Mouse (Mus musculus): ENCODE measurements around the gene Pla2g12b. TPM values are rescaled to one million over a fixed set of nuclear protein-coding genes. Genes with fewer than 3 reads are reported as not detected.
A peak's percentile ranks its signal among the peaks of the same experiment; 100 is the strongest.
"Not testable (repeated sequence)": the region's sequence is repeated elsewhere in the genome, so short reads cannot be mapped to it uniquely, and the experiment has no call there.

Gene Pla2g12b
- polyA plus RNA-seq, 1 experiment from 2014 or later: 62.2 TPM

- not testable (repeated sequence) for H3K27ac ChIP-seq (ENCODE audit: low read length); H3K4me2 ChIP-seq (ENCODE audit: low read depth, low read length); H3K27me3 ChIP-seq (replicated peaks; ENCODE audit: control insufficient read depth, insufficient read depth, low read length); H3K4me3 ChIP-seq (ENCODE audit: low read length); H3K36me3 ChIP-seq (ENCODE audit: control insufficient read depth, insufficient read depth, low read length); H3K4me1 ChIP-seq (ENCODE audit: control insufficient read depth, insufficient read depth, low read length); H3K9ac ChIP-seq (ENCODE audit: low read depth, low read length); H3K9me3 ChIP-seq (ENCODE audit: control insufficient read depth, low read length); ATAC-seq
- 92% methylated on average over 8 of the region's 25 CpGs for WGBS
Measured at GRCm38 (mm10) chr10:59395461-59395860, 8.0 kb upstream of the Pla2g12b start, which contains the start of gene Gm10273. Gene Gm10273, plus strand, starts transcription at chr10:59395632.

DNA sequence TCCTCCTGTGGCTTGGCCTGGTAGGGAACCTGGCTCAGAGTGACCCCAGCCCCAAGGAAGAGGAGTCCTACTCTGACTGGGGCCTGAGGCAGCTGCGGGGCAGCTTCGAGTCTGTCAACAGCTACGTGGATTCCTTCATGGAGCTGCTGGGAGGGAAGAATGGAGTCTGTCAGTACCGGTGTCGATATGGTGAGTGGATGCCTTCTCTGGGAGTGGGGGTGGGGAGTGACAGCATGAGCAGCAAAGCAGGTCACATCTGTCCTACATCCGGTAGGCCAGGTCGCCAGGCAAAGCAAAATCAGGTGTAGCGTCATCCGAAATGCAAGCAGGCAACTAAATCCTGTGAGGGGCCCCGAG is 311 bp downstream of the Pla2g12b start:
- no peaks in the 10 kb centered on the region for H3K4me1 ChIP-seq (ENCODE audit: control insufficient read depth, insufficient read depth, low read length)
- ATAC-seq: peak; percentile 66
- H3K9ac ChIP-seq (ENCODE audit: low read depth, low read length): peak overlapping the region; percentile 70
- no peaks in the 10 kb centered on the region for H3K27me3 ChIP-seq (replicated peaks; ENCODE audit: control insufficient read depth, insufficient read depth, low read length)
- WGBS: 57% methylated on average over 10 of the region's 10 CpGs
- H3K27ac ChIP-seq (ENCODE audit: low read length): peak overlapping the region; percentile 85
- no peaks in the 10 kb centered on the region for H3K9me3 ChIP-seq (ENCODE audit: control insufficient read depth, low read length)
- H3K4me2 ChIP-seq (ENCODE audit: low read depth, low read length): peak overlapping the region; percentile 45
- H3K4me3 ChIP-seq (ENCODE audit: low read length): peak overlapping the region; percentile 48
- H3K36me3 ChIP-seq (ENCODE audit: control insufficient read depth, insufficient read depth, low read length): no peaks in the 10 kb centered on the region

DNA sequence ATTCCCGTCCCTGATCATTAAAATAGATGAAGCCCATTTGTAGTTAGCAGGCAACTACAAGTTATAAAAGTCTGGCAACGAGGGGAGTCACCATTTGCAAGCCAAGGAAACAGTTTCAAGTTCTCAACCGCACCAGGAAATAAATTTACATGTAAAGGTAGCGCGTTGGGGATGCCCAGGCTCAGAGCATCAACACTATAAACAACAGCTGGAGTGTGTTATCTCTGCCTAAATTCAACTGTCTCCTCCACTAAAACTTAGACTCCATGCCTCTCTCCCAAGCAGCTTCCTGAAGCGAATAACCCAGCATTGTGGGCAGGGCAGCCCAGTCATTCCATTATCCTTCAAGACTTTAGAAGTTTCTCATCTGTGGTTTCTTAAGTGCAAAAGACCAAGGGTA is 5.0 kb downstream of the Pla2g12b start:
- Histone ChIP-seq H3K9ac (ENCODE audit: low read depth, low read length) (no peak overlapping the region), H3K4me2 (ENCODE audit: low read depth, low read length) (no peak overlapping the region), H3K27me3 (replicated peaks; ENCODE audit: control insufficient read depth, insufficient read depth, low read length) (no peaks in the 10 kb centered on the region), H3K4me1 (ENCODE audit: control insufficient read depth, insufficient read depth, low read length) (no peaks in the 10 kb centered on the region), H3K9me3 (ENCODE audit: control insufficient read depth, low read length) (no peaks in the 10 kb centered on the region), H3K4me3 (ENCODE audit: low read length) (no peak overlapping the region), H3K36me3 (ENCODE audit: control insufficient read depth, insufficient read depth, low read length) (no peaks in the 10 kb centered on the region), H3K27ac (ENCODE audit: low read length) (no peak overlapping the region)
- ATAC-seq: no peak
- whole genome bisulfite sequencing: 38% methylated on average over 6 of the region's 6 CpGs

- WGBS: 58% methylated on average over 12 of the region's 12 CpGs
Measured at GRCm38 (mm10) chr10:59410264-59410663, 6.8 kb downstream of the Pla2g12b start.

GRCm38 (mm10) chr10:59413711-59414110 is 10.3 kb downstream of the Pla2g12b start:
- Histone ChIP-seq H3K4me2 (ENCODE audit: low read depth, low read length) (no peak overlapping the region), H3K36me3 (ENCODE audit: control insufficient read depth, insufficient read depth, low read length) (no peaks in the 10 kb centered on the region), H3K27ac (ENCODE audit: low read length) (no peak overlapping the region), H3K4me1 (ENCODE audit: control insufficient read depth, insufficient read depth, low read length) (no peaks in the 10 kb centered on the region), H3K4me3 (ENCODE audit: low read length) (no peak overlapping the region), H3K9ac (ENCODE audit: low read depth, low read length) (no peak overlapping the region), H3K27me3 (replicated peaks; ENCODE audit: control insufficient read depth, insufficient read depth, low read length) (no peaks in the 10 kb centered on the region), H3K9me3 (ENCODE audit: control insufficient read depth, low read length) (no peaks in the 10 kb centered on the region)
- 93% methylated on average over 4 of the region's 4 CpGs for WGBS
- no peak for ATAC-seq

More at GRCm38 (mm10) chr10:59410264-59410663, 6.8 kb downstream of the Pla2g12b start:
- H3K4me3 ChIP-seq (ENCODE audit: low read length): no peak overlapping the region
- no peaks in the 10 kb centered on the region for H3K4me1 ChIP-seq (ENCODE audit: control insufficient read depth, insufficient read depth, low read length)
- ATAC-seq: no peak
- no peaks in the 10 kb centered on the region for H3K27me3 ChIP-seq (replicated peaks; ENCODE audit: control insufficient read depth, insufficient read depth, low read length)
- no peak overlapping the region for H3K4me2 ChIP-seq (ENCODE audit: low read depth, low read length)
- no peak overlapping the region for H3K9ac ChIP-seq (ENCODE audit: low read depth, low read length)
- H3K36me3 ChIP-seq (ENCODE audit: control insufficient read depth, insufficient read depth, low read length): no peaks in the 10 kb centered on the region
- no peaks in the 10 kb centered on the region for H3K9me3 ChIP-seq (ENCODE audit: control insufficient read depth, low read length)
- H3K27ac ChIP-seq (ENCODE audit: low read length): no peak overlapping the region

- no peaks in the 10 kb centered on the region for H3K27me3 ChIP-seq (replicated peaks; ENCODE audit: control insufficient read depth, insufficient read depth, low read length)
Measured at GRCm38 (mm10) chr10:59416623-59417022, 13.2 kb downstream of the Pla2g12b start.

GRCm38 (mm10) chr10:59419516-59419915 is 16.1 kb downstream of the Pla2g12b start:
- ATAC-seq: no peak
- H3K27ac ChIP-seq (ENCODE audit: low read length): no peak overlapping the region
- H3K9me3 ChIP-seq (ENCODE audit: control insufficient read depth, low read length): no peaks in the 10 kb centered on the region
- no peaks in the 10 kb centered on the region for H3K27me3 ChIP-seq (replicated peaks; ENCODE audit: control insufficient read depth, insufficient read depth, low read length)
- no peak overlapping the region for H3K4me3 ChIP-seq (ENCODE audit: low read length)
- H3K36me3 ChIP-seq (ENCODE audit: control insufficient read depth, insufficient read depth, low read length): no peaks in the 10 kb centered on the region
- no peak overlapping the region for H3K4me2 ChIP-seq (ENCODE audit: low read depth, low read length)
- no peaks in the 10 kb centered on the region for H3K4me1 ChIP-seq (ENCODE audit: control insufficient read depth, insufficient read depth, low read length)
- WGBS: 83% methylated on average over 4 of the region's 4 CpGs
- no peak overlapping the region for H3K9ac ChIP-seq (ENCODE audit: low read depth, low read length)

More at GRCm38 (mm10) chr10:59416623-59417022, 13.2 kb downstream of the Pla2g12b start:
- H3K4me3 ChIP-seq (ENCODE audit: low read length): no peak overlapping the region
- no peaks in the 10 kb centered on the region for H3K4me1 ChIP-seq (ENCODE audit: control insufficient read depth, insufficient read depth, low read length)
- H3K36me3 ChIP-seq (ENCODE audit: control insufficient read depth, insufficient read depth, low read length): no peaks in the 10 kb centered on the region
- no peak overlapping the region for H3K4me2 ChIP-seq (ENCODE audit: low read depth, low read length)
- no peak overlapping the region for H3K27ac ChIP-seq (ENCODE audit: low read length)
- 82% methylated on average over 3 of the region's 3 CpGs for WGBS
- ATAC-seq: no peak
- no peaks in the 10 kb centered on the region for H3K9me3 ChIP-seq (ENCODE audit: control insufficient read depth, low read length)
- H3K9ac ChIP-seq (ENCODE audit: low read depth, low read length): no peak overlapping the region

- H3K27ac ChIP-seq (ENCODE audit: low read length): no peak overlapping the region
Measured at GRCm38 (mm10) chr10:59424453-59424852, 21.0 kb downstream of the Pla2g12b start.

DNA sequence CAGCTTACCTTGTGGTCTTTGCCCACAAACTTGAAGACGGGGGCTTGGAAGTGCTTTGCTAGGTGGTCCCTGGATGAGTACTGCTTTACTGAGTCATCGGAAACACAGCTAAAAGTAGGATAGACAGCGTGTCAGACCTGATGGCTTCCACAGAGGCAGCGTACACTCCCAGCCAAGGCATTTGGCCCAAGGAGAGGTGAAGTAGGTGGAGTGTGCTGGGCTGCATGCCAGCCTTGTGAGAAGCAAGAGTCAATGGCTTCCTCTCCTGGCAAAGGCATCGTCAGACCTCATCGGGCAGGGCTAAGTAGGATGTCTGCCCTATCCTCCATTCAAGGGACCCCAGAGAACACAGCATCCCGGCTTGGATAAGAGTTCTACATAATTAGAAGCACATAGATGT is 21.9 kb downstream of the Pla2g12b start:
- 75% methylated on average over 7 of the region's 7 CpGs for WGBS
- no peak for ATAC-seq
- H3K4me1 ChIP-seq (ENCODE audit: control insufficient read depth, insufficient read depth, low read length): peaks cover 6% of the 10 kb centered on the region

More at GRCm38 (mm10) chr10:59424453-59424852, 21.0 kb downstream of the Pla2g12b start:
- no peak for ATAC-seq
- H3K4me1 ChIP-seq (ENCODE audit: control insufficient read depth, insufficient read depth, low read length): 0 out of 2 replicates have a peak, but pooled peaks cover 2% of the 10 kb centered on the region
- no peaks in the 10 kb centered on the region for H3K9me3 ChIP-seq (ENCODE audit: control insufficient read depth, low read length)
- no peak overlapping the region for H3K4me3 ChIP-seq (ENCODE audit: low read length)
- H3K27me3 ChIP-seq (replicated peaks; ENCODE audit: control insufficient read depth, insufficient read depth, low read length): no peaks in the 10 kb centered on the region
- H3K36me3 ChIP-seq (ENCODE audit: control insufficient read depth, insufficient read depth, low read length): no peaks in the 10 kb centered on the region
- WGBS: 55% methylated on average over 3 of the region's 3 CpGs
- H3K4me2 ChIP-seq (ENCODE audit: low read depth, low read length): no peak overlapping the region
- no peak overlapping the region for H3K9ac ChIP-seq (ENCODE audit: low read depth, low read length)

GRCm38 (mm10) chr10:59426371-59426770 is 22.9 kb downstream of the Pla2g12b start:
- H3K4me1 ChIP-seq (ENCODE audit: control insufficient read depth, insufficient read depth, low read length): peaks cover 8% of the 10 kb centered on the region

More for the DNA sequence above, 21.9 kb downstream of the Pla2g12b start:
- Histone ChIP-seq H3K9me3 (ENCODE audit: control insufficient read depth, low read length) (no peaks in the 10 kb centered on the region), H3K36me3 (ENCODE audit: control insufficient read depth, insufficient read depth, low read length) (no peaks in the 10 kb centered on the region), H3K27ac (ENCODE audit: low read length) (no peak overlapping the region), H3K9ac (ENCODE audit: low read depth, low read length) (no peak overlapping the region), H3K4me2 (ENCODE audit: low read depth, low read length) (no peak overlapping the region), H3K4me3 (ENCODE audit: low read length) (no peak overlapping the region), H3K27me3 (replicated peaks; ENCODE audit: control insufficient read depth, insufficient read depth, low read length) (no peaks in the 10 kb centered on the region)

More at GRCm38 (mm10) chr10:59426371-59426770, 22.9 kb downstream of the Pla2g12b start:
- Histone ChIP-seq H3K36me3 (ENCODE audit: control insufficient read depth, insufficient read depth, low read length) (no peaks in the 10 kb centered on the region), H3K9ac (ENCODE audit: low read depth, low read length) (no peak overlapping the region), H3K4me3 (ENCODE audit: low read length) (no peak overlapping the region), H3K27ac (ENCODE audit: low read length) (no peak overlapping the region), H3K4me2 (ENCODE audit: low read depth, low read length) (no peak overlapping the region), H3K9me3 (ENCODE audit: control insufficient read depth, low read length) (no peaks in the 10 kb centered on the region), H3K27me3 (replicated peaks; ENCODE audit: control insufficient read depth, insufficient read depth, low read length) (no peaks in the 10 kb centered on the region)
- no peak for ATAC-seq
- WGBS: 60% methylated on average over 4 of the region's 4 CpGs

All from intestine, embryonic 16.5 days (tissue).